Mouse (Mus musculus) thymus, postnatal 0 days (tissue): ENCODE measurements around the gene Gm20388. TPM values are rescaled to one million over a fixed set of nuclear protein-coding genes. Genes with fewer than 3 reads are reported as not detected.
A peak's percentile ranks its signal among the peaks of the same experiment; 100 is the strongest.

ENCODE experiments used
- DNase-seq: peaks from one replicate; pipeline ENCODE4 v3.0.0-alpha.2; 2015; ENCODE audit warnings: low spot score
- polyA plus RNA-seq: library from polyadenylated mRNA; unstranded; fragments of >200 nt; fragmentation: Nextera tagmentation; extraction: Ambion mirVana; gene quantifications from 2 replicates; pipeline ENCODE4 v1.2.1, GENCODE M21; 2015

Gm20388 gene
- polyA plus RNA-seq, 1 experiment from 2014 or later: not detected

GRCm38 (mm10) chr8:122850641-122851240, 2940.1 kb downstream of the Gm20388 start:
- DNase-seq: no peak

GRCm38 (mm10) chr8:122851692-122852545, 2941.3 kb downstream of the Gm20388 start:
- no peak for DNase-seq

GRCm38 (mm10) chr8:122852546-122852905, 2941.9 kb downstream of the Gm20388 start:
- no peak for DNase-seq

DNA sequence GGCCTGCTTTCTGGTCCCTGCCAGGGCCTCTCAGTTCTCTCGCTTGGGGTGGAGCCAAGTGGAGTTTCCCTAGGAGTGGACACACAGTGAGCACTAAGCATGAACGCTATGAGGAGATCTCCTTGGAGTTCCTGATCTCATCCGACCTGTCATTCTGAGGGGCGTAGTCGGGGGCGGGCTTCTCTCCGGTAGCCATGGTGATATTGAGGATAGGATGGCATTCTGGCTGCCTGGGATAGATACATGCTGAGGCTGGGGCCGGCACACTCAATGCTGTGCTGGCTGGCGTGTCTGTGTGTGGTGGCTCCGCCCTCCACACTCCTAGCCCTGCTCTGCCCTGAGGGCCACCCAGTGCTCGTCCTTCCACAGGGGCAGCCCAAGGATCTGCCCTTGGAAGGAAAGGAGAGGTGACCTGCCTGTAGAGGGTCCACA, 2942.7 kb downstream of the Gm20388 start:
- DNase-seq: no peak

- no peak for DNase-seq
Measured at GRCm38 (mm10) chr8:122854388-122854787, 2943.7 kb downstream of the Gm20388 start.

GRCm38 (mm10) chr8:122855123-122855522, 2944.5 kb downstream of the Gm20388 start:
- DNase-seq: no peak

- no peak for DNase-seq
Measured at GRCm38 (mm10) chr8:122856288-122856687, 2945.6 kb downstream of the Gm20388 start.

DNA sequence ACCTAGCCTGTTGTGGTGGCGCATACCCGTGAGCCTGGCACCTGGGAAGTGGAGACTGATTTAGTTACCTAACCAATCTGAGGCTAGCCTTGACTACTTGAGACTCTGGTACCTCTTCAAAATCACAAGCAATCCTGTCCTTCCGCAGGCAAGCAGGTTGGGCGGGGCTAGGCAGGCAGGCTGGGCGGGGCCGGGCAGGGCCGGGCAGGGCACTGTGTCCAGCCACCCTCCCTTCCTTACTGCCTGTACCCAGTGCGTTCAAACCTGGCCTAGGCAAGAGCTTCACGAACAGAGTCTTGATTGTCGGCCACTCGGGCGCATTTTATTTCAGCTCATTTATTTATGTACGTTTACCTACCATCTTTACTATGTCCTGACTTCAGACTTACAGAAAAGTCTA, 2949.2 kb downstream of the Gm20388 start:
- DNase-seq: no peak

- DNase-seq: no peak
Measured at GRCm38 (mm10) chr8:122864719-122865129, 2954.1 kb downstream of the Gm20388 start.

DNA sequence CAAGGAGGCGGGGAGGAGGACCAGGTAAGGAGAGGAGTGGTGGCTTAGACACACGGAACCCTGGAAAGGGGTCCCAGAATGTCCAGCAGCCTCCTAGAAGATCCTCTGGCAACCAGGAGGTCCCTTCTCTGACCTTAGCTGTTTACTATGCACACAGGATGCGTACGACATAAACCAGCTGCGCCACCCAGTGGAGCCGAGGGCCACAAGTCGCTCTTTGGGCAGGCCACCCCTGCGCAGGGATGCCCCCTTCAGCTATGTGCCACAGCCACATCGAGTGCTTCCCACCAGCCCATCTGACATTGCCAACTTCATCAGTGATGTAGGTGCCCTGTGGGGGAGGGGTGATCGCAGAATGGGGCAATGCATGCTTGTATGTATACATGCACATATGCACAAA, 2954.8 kb downstream of the Gm20388 start:
- DNase-seq: peak; percentile 64

DNA sequence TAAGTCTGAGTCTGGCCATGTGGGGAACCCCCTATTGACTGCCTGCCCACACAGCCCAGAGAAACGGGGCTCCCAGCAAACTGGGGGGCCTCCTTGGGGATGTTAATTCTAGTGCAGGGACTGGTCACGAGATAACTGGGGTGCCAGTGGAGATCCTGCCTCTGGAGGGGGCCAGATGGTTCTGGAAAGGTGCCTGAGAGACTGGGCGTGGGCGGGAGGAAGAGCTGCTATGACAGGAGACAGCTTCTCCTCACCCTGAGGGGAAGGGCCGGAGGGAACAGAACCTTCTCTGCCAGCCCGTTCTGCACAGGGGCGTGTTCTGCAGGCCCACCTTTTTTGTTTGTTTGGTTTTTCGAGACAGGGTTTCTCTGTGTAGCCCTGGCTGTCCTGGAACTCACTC, 2955.6 kb downstream of the Gm20388 start:
- DNase-seq: no peak

- no peak for DNase-seq
Measured at GRCm38 (mm10) chr8:122867982-122868381, 2957.3 kb downstream of the Gm20388 start.

GRCm38 (mm10) chr8:122870377-122870863, 2959.8 kb downstream of the Gm20388 start:
- peak; percentile 79 for DNase-seq

DNA sequence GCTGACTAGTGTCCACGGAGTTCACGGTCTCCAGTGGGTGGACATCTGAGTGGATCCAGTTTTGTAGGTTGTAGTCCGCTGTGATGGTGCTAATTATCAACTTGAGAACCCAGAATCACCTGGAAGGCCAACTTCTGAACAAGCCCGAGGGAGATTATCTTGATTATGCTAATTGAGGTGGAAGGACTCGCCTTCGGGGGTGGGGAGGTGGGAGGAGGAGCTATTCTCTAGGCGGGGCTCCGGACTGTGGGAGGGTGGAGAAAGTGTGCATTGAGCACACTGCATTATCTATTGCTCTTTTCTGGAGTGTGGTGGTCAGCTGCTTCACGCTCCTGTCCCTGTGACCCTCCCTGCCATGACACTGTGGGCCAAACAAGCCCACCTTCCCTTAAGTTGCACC, 2961.0 kb downstream of the Gm20388 start:
- DNase-seq: no peak

DNA sequence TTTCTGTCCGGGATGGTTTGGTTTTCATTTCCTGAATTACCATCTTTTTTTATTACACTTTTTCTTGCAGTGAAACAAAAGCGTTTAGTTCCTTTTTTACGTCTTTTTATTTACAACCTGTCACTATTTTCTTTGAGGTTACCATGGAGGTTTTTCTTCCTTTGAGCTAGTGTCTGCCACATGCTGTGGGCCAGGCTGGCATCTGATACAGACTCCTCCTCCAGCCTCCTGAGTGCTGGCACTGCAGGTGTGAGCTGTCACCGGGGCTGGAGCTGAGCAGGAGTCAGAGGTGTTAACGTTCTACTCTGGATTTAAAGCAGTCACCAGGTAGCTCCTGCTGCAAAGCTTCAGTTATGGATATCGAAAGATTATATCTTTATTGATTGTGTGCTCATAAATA, 2962.5 kb downstream of the Gm20388 start:
- DNase-seq: peak; percentile 56

DNA sequence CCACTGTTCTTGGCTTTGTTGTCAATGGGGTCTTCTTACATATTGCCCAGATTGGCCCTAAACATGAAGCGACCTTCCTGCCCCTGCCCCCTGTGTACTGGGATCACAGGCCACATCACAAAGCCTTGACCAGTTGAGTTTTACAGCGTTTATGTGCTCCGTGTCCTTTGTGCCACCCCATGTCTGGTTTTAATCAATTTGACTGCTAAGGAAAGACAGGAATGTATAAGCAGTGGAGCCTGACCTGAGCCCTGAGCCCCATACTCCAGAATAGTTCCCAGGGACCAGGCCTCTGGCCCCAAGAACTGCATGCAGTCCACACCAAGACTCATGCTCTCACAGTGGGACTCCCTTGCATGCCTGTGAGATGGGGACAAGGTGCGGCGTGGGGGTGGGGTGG, 2964.5 kb downstream of the Gm20388 start:
- no peak for DNase-seq

DNA sequence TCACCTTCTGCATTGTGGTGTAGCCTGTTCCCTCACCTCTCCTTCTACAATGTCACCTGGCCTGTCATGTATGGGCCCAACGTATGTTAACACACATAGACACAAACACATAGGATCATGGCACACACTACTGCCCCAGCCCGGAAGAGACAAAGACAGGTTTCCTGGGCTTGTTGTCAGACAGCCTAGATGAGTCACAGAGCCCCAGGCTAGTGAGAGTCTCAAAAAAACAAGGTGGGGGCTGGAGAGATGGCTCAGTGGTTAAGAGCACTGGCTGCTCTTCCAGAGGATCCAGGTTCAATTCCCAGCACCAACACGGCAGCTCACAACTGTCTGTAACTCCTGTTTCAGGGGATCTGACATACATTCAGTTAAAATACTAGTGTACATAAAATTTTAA, 2967.6 kb downstream of the Gm20388 start:
- no peak for DNase-seq

- no peak for DNase-seq
Measured at GRCm38 (mm10) chr8:122880302-122880701, 2969.7 kb downstream of the Gm20388 start.

- no peak for DNase-seq
Measured at GRCm38 (mm10) chr8:122883671-122884070, 2973.0 kb downstream of the Gm20388 start.

- DNase-seq: peak; percentile 21
Measured at GRCm38 (mm10) chr8:122891440-122891839, 2980.8 kb downstream of the Gm20388 start.

GRCm38 (mm10) chr8:122893451-122893850, 2982.8 kb downstream of the Gm20388 start:
- DNase-seq: no peak

GRCm38 (mm10) chr8:122896317-122896716, 2985.7 kb downstream of the Gm20388 start:
- DNase-seq: no peak

GRCm38 (mm10) chr8:122897200-122897599, 2986.6 kb downstream of the Gm20388 start:
- no peak for DNase-seq
